Mouse (Mus musculus) E14TG2a.4 (cell line): ENCODE measurements at regions not wholly inside any gene's neighbourhood (a gene's known extent, or its start where the extent isn't known, plus 50 kb on each side); places are given as distances from the start of the nearest gene placed in this dataset.
"Not testable (repeated sequence)": the region's sequence is repeated elsewhere in the genome, so short reads cannot be mapped to it uniquely, and the experiment has no call there.

ENCODE experiments used
- H3K27me3 ChIP-seq: 2 replicates; pipeline ENCODE4 v1.6.1; 2014; ENCODE audit warnings: low read length, control low read depth; ENCODE audit not compliant: insufficient read depth
- H3K36me3 ChIP-seq: 2 replicates; pipeline ENCODE4 v1.6.1; 2014; ENCODE audit warnings: low read length, control low read depth; ENCODE audit not compliant: insufficient read depth
- H3K4me1 ChIP-seq: replicated peaks from 2 replicates; pipeline ENCODE4 v1.6.1; 2014; ENCODE audit warnings: low read depth, low read length, control low read depth
- H3K4me3 ChIP-seq: replicated peaks from 2 replicates; pipeline ENCODE4 v1.5.1; 2014; ENCODE audit warnings: mild to moderate bottlenecking, low read length
- H3K9me3 ChIP-seq: 2 replicates; pipeline ENCODE4 v1.6.1; 2014; ENCODE audit warnings: low read length, control low read depth
- CTCF ChIP-seq: conservative IDR thresholded peaks from 2 replicates; pipeline ENCODE4 v1.5.1; 2014; ENCODE audit warnings: low read length
- NANOG ChIP-seq: IDR thresholded peaks from 2 replicates; pipeline ENCODE4 v1.6.1; 2014; ENCODE audit warnings: borderline replicate concordance, low read length, mixed read lengths
- POU5F1 ChIP-seq: IDR thresholded peaks from 2 replicates; pipeline ENCODE4 v1.6.1; 2014; ENCODE audit warnings: low read length, borderline replicate concordance

DNA sequence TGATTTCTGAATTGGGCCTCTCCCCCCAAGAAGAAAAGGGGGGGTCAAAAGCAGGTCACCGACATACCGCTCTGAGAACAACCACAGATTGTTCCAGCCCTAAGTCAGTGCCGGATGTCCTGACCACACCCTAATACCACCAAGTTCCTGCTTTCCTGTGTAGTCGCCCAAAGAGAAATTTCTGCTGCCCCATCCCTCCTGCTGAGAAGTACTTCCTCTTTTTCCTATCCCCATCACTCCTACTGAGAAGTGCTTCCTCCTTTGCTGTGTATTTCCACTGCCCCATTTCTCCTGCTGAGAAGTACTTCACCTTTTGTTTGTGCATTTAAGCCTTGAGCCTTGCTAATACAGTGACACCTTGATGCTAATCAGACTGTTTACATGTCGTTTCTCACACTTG, 1160.4 kb downstream of the A830018L16Rik start:
- TF ChIP-seq CTCF: no peak
- peak; percentile 81; the same call in 1 of the 2 replicates for TF ChIP-seq NANOG
- Histone ChIP-seq H3K27me3 (no peaks in the 10 kb centered on the region), H3K9me3 (peaks cover 20% of the 10 kb centered on the region), H3K4me3 (no peak overlapping the region), H3K4me1 (peaks cover 19% of the 10 kb centered on the region), H3K36me3 (no peaks in the 10 kb centered on the region)

DNA sequence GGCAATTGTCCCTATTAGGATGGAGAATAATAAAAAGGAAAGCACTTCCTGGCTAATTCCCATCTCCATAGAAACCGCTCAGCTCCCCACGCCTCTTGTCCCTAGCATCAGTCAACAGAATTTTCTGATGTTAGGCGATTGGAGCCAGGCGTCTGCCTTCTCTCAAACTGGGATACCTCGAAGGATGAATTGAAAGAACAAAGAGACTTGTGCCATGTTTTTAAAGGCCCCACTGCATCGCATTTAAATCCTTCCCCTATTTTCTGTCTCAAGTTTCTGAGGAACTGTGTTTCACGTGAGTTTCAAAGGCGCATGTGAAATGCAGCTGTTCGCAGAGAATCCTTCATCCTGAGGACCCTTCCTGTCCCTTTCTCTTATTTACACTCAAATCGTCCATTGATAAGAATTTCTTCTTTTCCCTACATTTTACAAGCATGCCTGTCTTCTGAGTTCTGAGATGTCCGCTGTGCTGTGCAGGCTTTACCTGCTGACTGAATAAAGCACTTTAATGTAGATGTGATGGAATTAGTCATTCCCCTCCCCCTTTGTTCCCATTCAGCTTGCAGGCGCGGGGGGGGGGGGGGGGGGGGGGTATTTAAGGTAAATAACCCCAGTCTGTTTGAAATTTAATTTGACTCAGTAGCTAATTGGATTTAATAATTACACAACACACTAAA, 1163.3 kb downstream of the A830018L16Rik start:
- Histone ChIP-seq H3K27me3 (no peaks in the 10 kb centered on the region), H3K9me3 (peaks cover 20% of the 10 kb centered on the region), H3K36me3 (no peaks in the 10 kb centered on the region), H3K4me3 (no peak overlapping the region), H3K4me1 (peaks cover 25% of the 10 kb centered on the region)
- no peak for TF ChIP-seq NANOG
- no peak for TF ChIP-seq CTCF
- no peak for TF ChIP-seq POU5F1

DNA sequence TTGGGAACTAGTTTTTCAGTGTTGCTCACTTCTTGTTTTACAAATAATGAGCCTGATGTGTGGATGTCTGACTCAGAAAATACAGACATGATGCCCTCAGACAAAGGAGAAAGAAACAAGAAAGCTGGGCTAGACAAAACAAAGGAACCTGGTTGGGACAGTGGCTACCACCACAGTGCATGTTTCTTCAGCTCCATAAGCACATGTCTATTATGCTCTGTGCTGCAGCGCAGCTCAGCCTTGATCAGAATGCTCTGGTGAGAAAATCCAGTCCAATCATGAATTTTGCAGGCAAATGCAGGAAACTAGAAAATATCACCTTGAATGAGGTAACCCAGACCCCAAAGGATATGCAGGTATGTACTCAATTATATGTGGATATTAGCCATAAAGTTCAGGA, 1164.1 kb downstream of the A830018L16Rik start:
- no peak overlapping the region for H3K4me3 ChIP-seq
- TF ChIP-seq POU5F1 (no peak), NANOG (no peak), CTCF (no peak)

DNA sequence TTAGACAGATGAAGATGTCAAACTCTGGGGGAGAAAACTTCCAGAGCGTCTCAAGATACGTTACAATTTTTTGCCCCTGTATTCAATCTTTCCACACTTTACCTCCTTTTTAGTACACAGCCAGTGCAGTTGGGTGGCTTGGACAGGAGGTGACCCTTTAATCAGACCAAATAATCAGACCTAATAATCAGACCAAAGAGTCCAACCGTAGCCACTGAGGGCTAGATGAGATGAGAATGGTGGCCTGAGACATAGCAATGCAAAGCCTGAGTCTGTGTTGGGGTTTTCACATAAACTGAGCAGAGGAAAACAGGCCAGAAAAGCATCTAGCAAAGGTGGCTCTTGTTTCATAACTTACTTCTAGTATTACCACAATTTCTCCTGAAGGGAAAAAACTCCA, 1169.1 kb downstream of the A830018L16Rik start:
- peaks cover 20% of the 10 kb centered on the region for H3K9me3 ChIP-seq
- no peak overlapping the region for H3K4me3 ChIP-seq
- no peaks in the 10 kb centered on the region for H3K27me3 ChIP-seq
- no peak for TF ChIP-seq CTCF
- TF ChIP-seq NANOG: no peak
- TF ChIP-seq POU5F1: no peak
- H3K36me3 ChIP-seq: no peaks in the 10 kb centered on the region
- H3K4me1 ChIP-seq: peaks cover 15% of the 10 kb centered on the region

More for the DNA sequence above, 1164.1 kb downstream of the A830018L16Rik start:
- H3K36me3 ChIP-seq: no peaks in the 10 kb centered on the region
- H3K27me3 ChIP-seq: no peaks in the 10 kb centered on the region
- peaks cover 25% of the 10 kb centered on the region for H3K4me1 ChIP-seq
- peaks cover 20% of the 10 kb centered on the region for H3K9me3 ChIP-seq

DNA sequence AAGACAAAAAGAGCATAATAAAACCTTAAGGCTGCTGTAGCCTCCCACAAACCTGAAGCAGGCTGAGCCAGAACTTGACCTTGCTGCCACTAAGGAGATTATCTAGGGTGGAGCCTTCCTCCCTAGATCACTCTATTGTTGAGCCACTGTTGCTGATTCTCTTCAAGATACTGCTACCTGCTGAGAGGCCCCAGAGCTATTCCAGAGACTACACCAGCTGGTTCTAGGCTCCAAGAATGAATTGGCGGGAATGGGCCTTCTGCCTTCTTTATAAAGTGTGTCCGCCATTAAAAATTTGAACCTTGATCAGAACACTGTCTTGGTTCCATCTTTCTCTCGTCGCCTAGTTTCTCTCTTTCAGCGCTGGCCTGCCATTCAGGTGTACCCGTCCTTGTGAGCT, 1173.1 kb downstream of the A830018L16Rik start:
- not testable (repeated sequence) for H3K4me3 ChIP-seq, H3K27me3 ChIP-seq, H3K4me1 ChIP-seq, H3K36me3 ChIP-seq
- H3K9me3 ChIP-seq: peaks cover 59% of the 10 kb centered on the region
- TF ChIP-seq NANOG: peak; percentile 29; the same call in 1 of the 2 replicates

DNA sequence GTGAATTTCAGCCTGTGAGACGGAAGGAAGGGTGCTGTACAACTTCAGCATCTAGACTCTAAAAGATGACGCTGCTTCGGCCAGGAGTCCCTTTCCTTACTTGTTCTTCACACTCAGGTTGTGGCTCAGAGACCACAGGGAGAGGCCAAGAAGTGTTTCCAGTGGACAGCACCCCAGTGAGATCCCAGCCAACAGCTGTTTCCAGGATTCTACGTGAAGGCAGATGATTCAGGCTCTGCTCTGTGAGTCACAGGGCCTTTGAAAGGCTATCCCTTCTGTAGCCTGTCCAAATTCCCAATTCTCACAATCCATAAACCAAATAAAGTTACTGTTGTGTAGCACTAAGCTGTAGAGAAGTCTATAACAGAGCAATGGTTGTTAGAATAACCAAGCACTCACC, 1198.2 kb downstream of the A830018L16Rik start:
- Histone ChIP-seq H3K4me3 (no peak overlapping the region), H3K4me1 (0 out of 2 replicates have a peak, but pooled peaks cover 4% of the 10 kb centered on the region), H3K27me3 (no peaks in the 10 kb centered on the region), H3K36me3 (no peaks in the 10 kb centered on the region), H3K9me3 (peaks cover 27% of the 10 kb centered on the region)
- no peak for TF ChIP-seq POU5F1
- no peak for TF ChIP-seq CTCF
- TF ChIP-seq NANOG: no peak

DNA sequence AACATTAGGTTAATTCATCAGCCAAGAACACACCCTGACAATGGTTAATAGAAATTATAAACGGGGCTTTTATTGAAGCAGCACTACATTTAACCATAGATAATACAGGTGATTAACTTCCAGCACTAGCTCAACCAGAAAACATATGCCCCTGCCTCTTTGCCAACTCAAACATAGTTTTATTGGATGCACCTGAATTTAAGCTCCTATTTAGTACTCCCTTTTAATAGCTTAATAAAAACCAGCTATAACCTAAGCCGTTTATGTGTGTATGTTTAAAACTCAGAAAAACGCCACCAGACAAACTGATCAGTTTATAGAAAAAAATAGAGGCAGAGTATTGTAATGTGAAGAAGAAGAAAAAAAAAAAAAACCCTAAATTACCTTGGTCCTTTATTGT, 1201.4 kb downstream of the A830018L16Rik start:
- Histone ChIP-seq H3K4me3 (no peak overlapping the region), H3K4me1 (0 out of 2 replicates have a peak, but pooled peaks cover 4% of the 10 kb centered on the region), H3K27me3 (no peaks in the 10 kb centered on the region), H3K9me3 (peaks cover 17% of the 10 kb centered on the region), H3K36me3 (no peaks in the 10 kb centered on the region)
- TF ChIP-seq CTCF (no peak), POU5F1 (no peak), NANOG (no peak)

DNA sequence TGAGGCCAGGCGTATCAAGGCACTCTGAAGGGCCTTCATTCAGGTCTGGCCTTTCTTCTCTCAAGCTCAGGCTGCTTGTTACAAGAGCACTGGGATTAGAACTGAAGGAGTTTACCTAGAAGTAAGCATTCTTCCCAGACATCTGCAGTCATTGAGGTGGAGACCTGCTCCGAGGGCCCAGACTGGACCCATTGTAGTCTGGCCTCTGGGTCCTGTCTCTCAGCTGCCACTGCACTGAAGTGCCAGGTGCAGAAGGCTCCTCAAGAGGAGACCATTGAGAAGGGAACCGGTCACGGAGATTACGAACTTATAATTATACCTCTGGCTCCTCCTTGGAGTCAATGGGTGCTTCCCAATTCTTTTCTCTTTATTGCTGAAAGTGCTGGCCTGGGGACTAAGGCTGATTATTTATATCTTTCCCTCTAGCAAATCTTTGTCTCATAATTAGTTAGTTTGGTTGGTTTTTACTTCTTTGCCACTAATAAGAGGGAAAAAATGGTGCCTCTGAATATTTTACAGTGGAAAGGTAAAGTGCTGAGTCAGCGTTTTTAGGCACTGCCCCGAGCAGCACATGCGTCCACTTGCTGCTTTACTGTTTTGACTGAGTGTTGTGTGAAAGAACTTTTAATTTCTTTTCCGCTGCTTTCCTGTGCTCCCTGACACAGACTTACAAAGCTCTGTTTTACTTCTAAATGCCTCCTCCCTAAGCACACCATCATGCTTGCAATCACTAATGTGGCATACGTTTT, 1202.0 kb downstream of the A830018L16Rik start:
- H3K36me3 ChIP-seq: no peaks in the 10 kb centered on the region
- H3K4me1 ChIP-seq: 0 out of 2 replicates have a peak, but pooled peaks cover 4% of the 10 kb centered on the region
- H3K27me3 ChIP-seq: no peaks in the 10 kb centered on the region
- H3K9me3 ChIP-seq: peaks cover 14% of the 10 kb centered on the region
- H3K4me3 ChIP-seq: no peak overlapping the region
- TF ChIP-seq NANOG (no peak), CTCF (no peak), POU5F1 (no peak)
